Mouse (Mus musculus) neural tube, embryonic 11.5 days (tissue): Measurements from ENCODE around the gene Tm2d3. TPM values are rescaled to one million over a fixed set of nuclear protein-coding genes. Genes with fewer than 3 reads are reported as not detected.

Source experiments
- ATAC-seq: fragments of 200-750 bp; cut with Nextera tagmentation; 2 replicates; pipeline ENCODE4 v1.8.0; 2017; ENCODE audit warnings: moderate number of reproducible peaks, mild to moderate bottlenecking, moderate TSS enrichment, moderate library complexity; ENCODE audit not compliant: insufficient read depth, low FRiP score, low TSS enrichment
- DNase-seq: peaks from one replicate; pipeline ENCODE4 v3.0.0-alpha.2; 2015; ENCODE audit warnings: low spot score
- H3K27ac ChIP-seq: fragments of 300-500 bp; sonication (generic); 2 replicates; pipeline ENCODE4 v1.5.1; 2014; ENCODE audit warnings: low read depth, mild to moderate bottlenecking, low read length
- H3K27me3 ChIP-seq: fragments of 300-500 bp; sonication (generic); 2 replicates; pipeline ENCODE4 v1.6.1; 2014; ENCODE audit warnings: mild to moderate bottlenecking, low read length, mixed read lengths; ENCODE audit not compliant: control insufficient read depth, insufficient read depth
- H3K36me3 ChIP-seq: fragments of 300-500 bp; sonication (generic); 2 replicates; pipeline ENCODE4 v1.6.1; 2014; ENCODE audit warnings: mild to moderate bottlenecking, low read length, moderate library complexity, mixed read lengths; ENCODE audit not compliant: control insufficient read depth, insufficient read depth
- H3K4me1 ChIP-seq: fragments of 300-500 bp; sonication (generic); 2 replicates; pipeline ENCODE4 v1.6.1; 2014; ENCODE audit warnings: low read length, mixed read lengths; ENCODE audit not compliant: control insufficient read depth, insufficient read depth
- H3K4me2 ChIP-seq: fragments of 300-500 bp; sonication (generic); 2 replicates; pipeline ENCODE4 v1.6.1; 2014; ENCODE audit warnings: low read depth, mild to moderate bottlenecking, moderate library complexity
- H3K4me3 ChIP-seq: fragments of 300-500 bp; sonication (generic); 2 replicates; pipeline ENCODE4 v1.5.1; 2014; ENCODE audit warnings: low read depth, low read length
- H3K9ac ChIP-seq: fragments of 300-500 bp; sonication (generic); 2 replicates; pipeline ENCODE4 v1.6.1; 2014; ENCODE audit warnings: mild to moderate bottlenecking, low read length
- H3K9me3 ChIP-seq: fragments of 300-500 bp; sonication (generic); 2 replicates; pipeline ENCODE4 v1.6.1; 2016; ENCODE audit warnings: low read length; ENCODE audit not compliant: control insufficient read depth
- WGBS: fragments of 180-500 bp; shearing (Covaris S2); extraction: QIAGEN DNeasy Blood & Tissue Kit; methylation state at CpG from one replicate; pipeline ENCODE4 v1.1.7; 2014; 5-methylcytosine and 5-hydroxymethylcytosine counted together
- polyA plus RNA-seq: library from polyadenylated mRNA; unstranded; fragments of >200 nt; fragmentation: Nextera tagmentation; extraction: Ambion mirVana; gene quantifications from 2 replicates; pipeline ENCODE4 v1.2.1, GENCODE M21; 2014

Tm2d3 gene
- polyA plus RNA-seq, 1 experiment from 2014 or later = 69.3 TPM

GRCm38 (mm10) chr7:65693301-65693821, 2.4 kb downstream of the Tm2d3 start:
- Histone ChIP-seq H3K9me3 (no peaks in the 10 kb centered on the region), H3K27me3 (no peaks in the 10 kb centered on the region), H3K9ac (peak overlapping the region; percentile 84), H3K4me2 (peak overlapping the region; percentile 64), H3K4me3 (peak overlapping the region; percentile 87), H3K27ac (peak overlapping the region; percentile 67), H3K4me1 (peaks cover 9% of the 10 kb centered on the region), H3K36me3 (0 out of 2 replicates have a peak, but pooled peaks cover 5% of the 10 kb centered on the region)
- ATAC-seq (peak; percentile 89), DNase-seq (peak; percentile 91)
- under 1% methylated on average over 42 of the region's 52 CpGs for WGBS

GRCm38 (mm10) chr7:65696450-65696849, 5.5 kb downstream of the Tm2d3 start:
- Histone ChIP-seq H3K9ac (no peak overlapping the region), H3K27me3 (no peaks in the 10 kb centered on the region), H3K4me3 (no peak overlapping the region), H3K27ac (no peak overlapping the region), H3K9me3 (no peaks in the 10 kb centered on the region), H3K4me1 (peaks cover 9% of the 10 kb centered on the region), H3K36me3 (peaks cover 5% of the 10 kb centered on the region; the same call in 1 of the 2 replicates), H3K4me2 (no peak overlapping the region)
- no peak for ATAC-seq
- 54% methylated on average over 2 of the region's 2 CpGs for WGBS
- DNase-seq = no peak

GRCm38 (mm10) chr7:65702076-65702475, 11.1 kb downstream of the Tm2d3 start:
- Histone ChIP-seq H3K4me2 (no peak overlapping the region), H3K27ac (no peak overlapping the region), H3K9ac (no peak overlapping the region), H3K36me3 (peaks cover 3% of the 10 kb centered on the region; the same call in 1 of the 2 replicates), H3K9me3 (no peaks in the 10 kb centered on the region), H3K4me1 (no peaks in the 10 kb centered on the region), H3K27me3 (no peaks in the 10 kb centered on the region), H3K4me3 (no peak overlapping the region)
- DNase-seq (no peak), ATAC-seq (no peak)
- 93% methylated on average over 7 of the region's 7 CpGs for WGBS

- Histone ChIP-seq H3K9ac (no peak overlapping the region), H3K4me1 (no peaks in the 10 kb centered on the region), H3K9me3 (no peaks in the 10 kb centered on the region), H3K27ac (no peak overlapping the region), H3K36me3 (no peaks in the 10 kb centered on the region; the same call in 1 of the 2 replicates), H3K27me3 (no peaks in the 10 kb centered on the region), H3K4me3 (no peak overlapping the region), H3K4me2 (peak overlapping the region; percentile 10; the same call in 1 of the 2 replicates)
- peak; percentile 87 for DNase-seq
- ATAC-seq = no peak
- 23% methylated on average over 10 of the region's 10 CpGs for WGBS
Observed at GRCm38 (mm10) chr7:65704818-65705242, 13.9 kb downstream of the Tm2d3 start.

GRCm38 (mm10) chr7:65708506-65708905, 17.5 kb downstream of the Tm2d3 start:
- H3K27me3 ChIP-seq = no peaks in the 10 kb centered on the region
- H3K27ac ChIP-seq = no peak overlapping the region
- WGBS = 91% methylated on average over 1 of the region's 1 CpGs
- H3K9me3 ChIP-seq = no peaks in the 10 kb centered on the region
- H3K9ac ChIP-seq = no peak overlapping the region
- no peak overlapping the region for H3K4me3 ChIP-seq
- no peak overlapping the region for H3K4me2 ChIP-seq
- H3K36me3 ChIP-seq = no peaks in the 10 kb centered on the region
- ATAC-seq (no peak), DNase-seq (no peak)
- H3K4me1 ChIP-seq = no peaks in the 10 kb centered on the region

- Histone ChIP-seq H3K36me3 (no peaks in the 10 kb centered on the region), H3K4me3 (no peak overlapping the region), H3K4me2 (no peak overlapping the region), H3K9me3 (no peaks in the 10 kb centered on the region), H3K9ac (no peak overlapping the region), H3K27me3 (no peaks in the 10 kb centered on the region), H3K4me1 (no peaks in the 10 kb centered on the region), H3K27ac (no peak overlapping the region)
- no peak for DNase-seq
- WGBS = 84% methylated on average over 3 of the region's 3 CpGs
- ATAC-seq = no peak
Observed at GRCm38 (mm10) chr7:65710301-65710700, 19.3 kb downstream of the Tm2d3 start.

- WGBS = 74% methylated on average over 5 of the region's 5 CpGs
Observed at GRCm38 (mm10) chr7:65713782-65714181, 22.8 kb downstream of the Tm2d3 start.

GRCm38 (mm10) chr7:65714304-65714703, 23.3 kb downstream of the Tm2d3 start:
- no peaks in the 10 kb centered on the region for H3K27me3 ChIP-seq
- no peak for ATAC-seq
- DNase-seq = no peak
- H3K4me2 ChIP-seq = no peak overlapping the region
- 83% methylated on average over 4 of the region's 4 CpGs for WGBS
- no peaks in the 10 kb centered on the region for H3K4me1 ChIP-seq
- no peak overlapping the region for H3K9ac ChIP-seq
- H3K4me3 ChIP-seq = no peak overlapping the region
- H3K9me3 ChIP-seq = no peaks in the 10 kb centered on the region
- no peaks in the 10 kb centered on the region for H3K36me3 ChIP-seq
- no peak overlapping the region for H3K27ac ChIP-seq

More at GRCm38 (mm10) chr7:65713782-65714181, 22.8 kb downstream of the Tm2d3 start:
- ATAC-seq (no peak), DNase-seq (no peak)
- Histone ChIP-seq H3K27me3 (no peaks in the 10 kb centered on the region), H3K4me3 (no peak overlapping the region), H3K4me2 (no peak overlapping the region), H3K9ac (no peak overlapping the region), H3K4me1 (no peaks in the 10 kb centered on the region), H3K9me3 (no peaks in the 10 kb centered on the region), H3K36me3 (no peaks in the 10 kb centered on the region), H3K27ac (no peak overlapping the region)

- DNase-seq (no peak), ATAC-seq (no peak)
- H3K27me3 ChIP-seq = no peaks in the 10 kb centered on the region
- H3K4me2 ChIP-seq = no peak overlapping the region
- WGBS = 74% methylated on average over 2 of the region's 2 CpGs
- H3K4me1 ChIP-seq = no peaks in the 10 kb centered on the region
- H3K9ac ChIP-seq = no peak overlapping the region
- H3K27ac ChIP-seq = no peak overlapping the region
- H3K4me3 ChIP-seq = no peak overlapping the region
- H3K9me3 ChIP-seq = no peaks in the 10 kb centered on the region
- no peaks in the 10 kb centered on the region for H3K36me3 ChIP-seq
Observed at GRCm38 (mm10) chr7:65734024-65734423, 43.1 kb downstream of the Tm2d3 start.
